Mouse (Mus musculus) neural tube, embryonic 11.5 days (tissue): ENCODE results near the gene Fgf7. TPM values are rescaled to one million over a fixed set of nuclear protein-coding genes. Genes with fewer than 3 reads are reported as not detected.
A peak's percentile ranks its signal among the peaks of the same experiment; 100 is the strongest.

Source experiments
- ATAC-seq: fragments of 200-750 bp; cut with Nextera tagmentation; 2 replicates; pipeline ENCODE4 v1.8.0; 2017; ENCODE audit warnings: moderate number of reproducible peaks, mild to moderate bottlenecking, moderate TSS enrichment, moderate library complexity; ENCODE audit not compliant: insufficient read depth, low FRiP score, low TSS enrichment
- DNase-seq: peaks from one replicate; pipeline ENCODE4 v3.0.0-alpha.2; 2015; ENCODE audit warnings: low spot score
- H3K27ac ChIP-seq: fragments of 300-500 bp; sonication (generic); 2 replicates; pipeline ENCODE4 v1.5.1; 2014; ENCODE audit warnings: low read depth, mild to moderate bottlenecking, low read length
- H3K27me3 ChIP-seq: fragments of 300-500 bp; sonication (generic); 2 replicates; pipeline ENCODE4 v1.6.1; 2014; ENCODE audit warnings: mild to moderate bottlenecking, low read length, mixed read lengths; ENCODE audit not compliant: control insufficient read depth, insufficient read depth
- H3K36me3 ChIP-seq: fragments of 300-500 bp; sonication (generic); 2 replicates; pipeline ENCODE4 v1.6.1; 2014; ENCODE audit warnings: mild to moderate bottlenecking, low read length, moderate library complexity, mixed read lengths; ENCODE audit not compliant: control insufficient read depth, insufficient read depth
- H3K4me1 ChIP-seq: fragments of 300-500 bp; sonication (generic); 2 replicates; pipeline ENCODE4 v1.6.1; 2014; ENCODE audit warnings: low read length, mixed read lengths; ENCODE audit not compliant: control insufficient read depth, insufficient read depth
- H3K4me2 ChIP-seq: fragments of 300-500 bp; sonication (generic); 2 replicates; pipeline ENCODE4 v1.6.1; 2014; ENCODE audit warnings: low read depth, mild to moderate bottlenecking, moderate library complexity
- H3K4me3 ChIP-seq: fragments of 300-500 bp; sonication (generic); 2 replicates; pipeline ENCODE4 v1.5.1; 2014; ENCODE audit warnings: low read depth, low read length
- H3K9ac ChIP-seq: fragments of 300-500 bp; sonication (generic); 2 replicates; pipeline ENCODE4 v1.6.1; 2014; ENCODE audit warnings: mild to moderate bottlenecking, low read length
- H3K9me3 ChIP-seq: fragments of 300-500 bp; sonication (generic); 2 replicates; pipeline ENCODE4 v1.6.1; 2016; ENCODE audit warnings: low read length; ENCODE audit not compliant: control insufficient read depth
- WGBS: fragments of 180-500 bp; shearing (Covaris S2); extraction: QIAGEN DNeasy Blood & Tissue Kit; methylation state at CpG from one replicate; pipeline ENCODE4 v1.1.7; 2014; 5-methylcytosine and 5-hydroxymethylcytosine counted together
- polyA plus RNA-seq: library from polyadenylated mRNA; unstranded; fragments of >200 nt; fragmentation: Nextera tagmentation; extraction: Ambion mirVana; gene quantifications from 2 replicates; pipeline ENCODE4 v1.2.1, GENCODE M21; 2014

The Fgf7 gene
- polyA plus RNA-seq = 0.50 and 0.99 TPM in 2 replicates

GRCm38 (mm10) chr2:126034379-126035005, at the start of gene Fgf7:
Gene Fgf7, plus strand, starts transcription at chr2:126034658.
- Histone ChIP-seq H3K4me2 (no peak within 1 kb of the TSS; the same call in 1 of the 2 replicates), H3K27ac (no peak within 1 kb of the TSS), H3K9ac (no peak within 1 kb of the TSS), H3K36me3 (no peaks in the 10 kb centered on the region), H3K4me3 (no peak within 1 kb of the TSS), H3K27me3 (no peaks in the 10 kb centered on the region), H3K9me3 (no peaks in the 10 kb centered on the region), H3K4me1 (peaks cover 5% of the 10 kb centered on the region; the same call in 1 of the 2 replicates)
- ATAC-seq = no peak
- WGBS = 65% methylated on average over 15 of the region's 15 CpGs
- peak; percentile 19 for DNase-seq

- Histone ChIP-seq H3K9me3 (no peaks in the 10 kb centered on the region), H3K27ac (no peak overlapping the region), H3K4me3 (no peak overlapping the region), H3K36me3 (no peaks in the 10 kb centered on the region), H3K27me3 (no peaks in the 10 kb centered on the region), H3K4me1 (no peaks in the 10 kb centered on the region), H3K9ac (no peak overlapping the region), H3K4me2 (no peak overlapping the region)
- no peak for ATAC-seq
- WGBS = 80% methylated on average over 5 of the region's 5 CpGs
- no peak for DNase-seq
Measured at GRCm38 (mm10) chr2:126002291-126002690, 32.2 kb upstream of the Fgf7 start.

- WGBS = 61% methylated on average over 3 of the region's 3 CpGs
- Histone ChIP-seq H3K4me2 (no peak overlapping the region), H3K4me1 (no peaks in the 10 kb centered on the region), H3K9ac (no peak overlapping the region), H3K27me3 (no peaks in the 10 kb centered on the region), H3K27ac (no peak overlapping the region), H3K4me3 (no peak overlapping the region), H3K36me3 (no peaks in the 10 kb centered on the region), H3K9me3 (no peaks in the 10 kb centered on the region)
- ATAC-seq = peak; percentile 48; the same call in 1 of the 2 replicates
- peak; percentile 45 for DNase-seq
Measured at GRCm38 (mm10) chr2:126006088-126006487, 28.4 kb upstream of the Fgf7 start.

- Histone ChIP-seq H3K4me1 (no peaks in the 10 kb centered on the region), H3K27ac (no peak overlapping the region), H3K4me3 (no peak overlapping the region), H3K36me3 (no peaks in the 10 kb centered on the region), H3K4me2 (no peak overlapping the region), H3K27me3 (no peaks in the 10 kb centered on the region), H3K9me3 (no peaks in the 10 kb centered on the region), H3K9ac (no peak overlapping the region)
- WGBS = 80% methylated on average over 2 of the region's 2 CpGs
- DNase-seq = no peak
- ATAC-seq = no peak
Measured at GRCm38 (mm10) chr2:126006742-126007141, 27.7 kb upstream of the Fgf7 start.

GRCm38 (mm10) chr2:126014989-126015710, 19.3 kb upstream of the Fgf7 start:
- Histone ChIP-seq H3K9me3 (no peaks in the 10 kb centered on the region), H3K4me1 (no peaks in the 10 kb centered on the region), H3K9ac (no peak overlapping the region), H3K36me3 (no peaks in the 10 kb centered on the region), H3K4me2 (no peak overlapping the region), H3K27me3 (no peaks in the 10 kb centered on the region), H3K27ac (no peak overlapping the region), H3K4me3 (no peak overlapping the region)
- WGBS = 61% methylated on average over 12 of the region's 12 CpGs
- DNase-seq = no peak
- no peak for ATAC-seq

GRCm38 (mm10) chr2:126015763-126016473, 18.5 kb upstream of the Fgf7 start:
- H3K4me1 ChIP-seq = no peaks in the 10 kb centered on the region
- no peaks in the 10 kb centered on the region for H3K36me3 ChIP-seq
- H3K9ac ChIP-seq = no peak overlapping the region
- no peak overlapping the region for H3K27ac ChIP-seq
- ATAC-seq (no peak), DNase-seq (no peak)
- H3K9me3 ChIP-seq = no peaks in the 10 kb centered on the region
- H3K4me3 ChIP-seq = no peak overlapping the region
- no peak overlapping the region for H3K4me2 ChIP-seq
- H3K27me3 ChIP-seq = no peaks in the 10 kb centered on the region
- 47% methylated on average over 3 of the region's 3 CpGs for WGBS

- H3K36me3 ChIP-seq = no peaks in the 10 kb centered on the region
- H3K9ac ChIP-seq = no peak overlapping the region
- peaks cover 5% of the 10 kb centered on the region; the same call in 1 of the 2 replicates for H3K4me1 ChIP-seq
- 71% methylated on average over 8 of the region's 8 CpGs for WGBS
- no peak for DNase-seq
- H3K27ac ChIP-seq = no peak overlapping the region
- no peak for ATAC-seq
- H3K4me3 ChIP-seq = no peak overlapping the region
- H3K4me2 ChIP-seq = no peak overlapping the region
- H3K27me3 ChIP-seq = no peaks in the 10 kb centered on the region
- no peaks in the 10 kb centered on the region for H3K9me3 ChIP-seq
Measured at GRCm38 (mm10) chr2:126031186-126031900, 3.1 kb upstream of the Fgf7 start.

- Histone ChIP-seq H3K4me2 (no peak overlapping the region), H3K36me3 (no peaks in the 10 kb centered on the region), H3K4me3 (no peak overlapping the region), H3K9ac (no peak overlapping the region), H3K4me1 (peaks cover 5% of the 10 kb centered on the region; the same call in 1 of the 2 replicates), H3K27me3 (no peaks in the 10 kb centered on the region), H3K27ac (no peak overlapping the region), H3K9me3 (no peaks in the 10 kb centered on the region)
- DNase-seq = no peak
- 84% methylated on average over 8 of the region's 8 CpGs for WGBS
- peak; percentile 45 for ATAC-seq
Measured at GRCm38 (mm10) chr2:126033114-126033972, 1.1 kb upstream of the Fgf7 start.
